Mouse (Mus musculus): ENCODE results near the gene Eno1.

DNA sequence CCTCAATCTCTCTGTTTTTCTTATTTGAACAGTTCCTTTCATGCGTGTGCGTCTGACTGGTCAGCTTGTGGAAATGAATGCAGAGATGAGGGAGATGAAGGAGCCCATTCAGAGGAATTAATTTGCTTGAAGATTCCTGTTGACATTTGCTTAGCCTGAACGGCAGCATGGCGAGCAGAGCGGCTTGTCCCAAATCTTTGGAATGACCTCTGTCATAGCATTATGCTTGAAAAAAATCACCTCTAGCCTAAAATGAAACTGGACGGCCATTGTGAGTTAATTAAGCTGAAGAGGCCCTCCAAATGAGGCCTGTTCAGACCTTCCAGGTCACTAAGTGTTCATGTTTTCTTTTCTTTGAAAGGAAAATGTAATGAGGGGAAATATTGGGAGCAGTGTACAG, 20.1 kb upstream of the Eno1 start:
- TF ChIP-seq GATA1 (IDR thresholded peaks at IDR 0.05; ENCODE audit: low read length) (no peak), TAL1 (IDR thresholded peaks at IDR 0.05; ENCODE audit: low read length) (no peak)
